Mouse (Mus musculus): ENCODE measurements around the gene Flii. TPM values are rescaled to one million over a fixed set of nuclear protein-coding genes. Genes with fewer than 3 reads are reported as not detected.

The Flii gene
- polyA plus RNA-seq, 1 experiment from 2014 or later: 75.4 TPM

DNA sequence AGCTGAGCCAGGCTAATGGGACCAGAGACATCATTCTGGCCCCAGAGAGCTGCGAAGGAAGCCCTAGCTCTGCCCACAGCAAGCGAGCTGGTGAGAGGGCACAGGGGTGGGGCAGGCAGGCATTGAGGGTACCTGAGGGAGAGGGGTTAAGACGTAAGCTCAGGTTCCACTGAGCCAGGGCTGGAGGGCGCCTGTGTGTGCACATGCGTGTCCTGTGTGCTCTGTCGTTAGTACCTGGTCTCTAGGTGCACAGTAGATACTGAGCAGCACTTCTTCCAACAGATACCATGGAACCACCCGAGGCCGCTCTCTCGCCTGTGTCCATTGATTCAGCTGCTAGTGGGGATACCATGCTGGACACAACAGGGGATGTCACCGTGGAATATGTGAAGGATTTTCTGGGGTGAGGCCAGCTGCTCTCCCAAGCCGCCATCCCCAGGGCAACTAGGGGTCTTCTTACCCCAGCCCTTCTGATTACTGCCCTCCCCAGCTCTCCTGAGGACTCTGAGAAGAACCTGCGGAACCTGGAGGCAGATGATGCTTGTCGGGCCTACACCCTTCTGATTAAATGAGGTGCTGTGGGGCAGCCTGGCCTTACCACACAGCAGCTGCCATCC, 14.3 kb downstream of the Flii start:
- Histone ChIP-seq H3K27ac (replicated peaks) (no peak overlapping the region), H3K9me3 (no peaks in the 10 kb centered on the region), H3K36me3 (peaks cover 100% of the 10 kb centered on the region), H3K9ac (no peak overlapping the region), H3K4me2 (no peak overlapping the region), H3K27me3 (replicated peaks) (no peaks in the 10 kb centered on the region), H3K4me1 (peaks cover 7% of the 10 kb centered on the region; the same call in 1 of the 2 replicates), H3K4me3 (no peak overlapping the region)
- 90% methylated on average over 13 of the region's 13 CpGs for WGBS
- no peak for ATAC-seq (ENCODE audit: extremely low read depth, insufficient number of reproducible peaks, low FRiP score, low TSS enrichment)

DNA sequence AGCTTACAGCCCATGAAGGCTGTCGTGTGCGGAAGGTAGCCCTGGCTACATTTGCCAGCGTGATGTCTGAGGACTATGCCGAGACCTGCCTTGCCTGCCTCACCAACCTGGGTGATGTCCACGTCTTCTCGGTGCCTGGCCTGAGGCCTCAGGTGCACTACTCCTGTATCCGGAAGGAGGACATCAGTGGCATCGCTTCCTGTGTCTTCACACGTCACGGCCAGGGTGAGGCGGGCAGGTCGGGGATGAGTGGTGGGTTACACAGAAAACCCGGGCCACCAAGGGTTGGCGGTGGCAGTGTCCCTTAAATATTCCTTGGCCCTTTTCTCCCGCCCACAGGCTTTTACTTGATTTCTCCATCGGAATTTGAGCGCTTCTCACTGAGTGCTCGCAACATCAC, 15.0 kb downstream of the Flii start:
- H3K9me3 ChIP-seq: no peaks in the 10 kb centered on the region
- 91% methylated on average over 18 of the region's 18 CpGs for WGBS
- no peak overlapping the region for H3K27ac ChIP-seq (replicated peaks)
- H3K36me3 ChIP-seq: peaks cover 100% of the 10 kb centered on the region
- no peak overlapping the region for H3K4me2 ChIP-seq
- no peak overlapping the region for H3K9ac ChIP-seq
- peaks cover 14% of the 10 kb centered on the region for H3K4me1 ChIP-seq
- ATAC-seq (ENCODE audit: extremely low read depth, insufficient number of reproducible peaks, low FRiP score, low TSS enrichment): no peak
- no peak overlapping the region for H3K4me3 ChIP-seq
- H3K27me3 ChIP-seq (replicated peaks): no peaks in the 10 kb centered on the region

DNA sequence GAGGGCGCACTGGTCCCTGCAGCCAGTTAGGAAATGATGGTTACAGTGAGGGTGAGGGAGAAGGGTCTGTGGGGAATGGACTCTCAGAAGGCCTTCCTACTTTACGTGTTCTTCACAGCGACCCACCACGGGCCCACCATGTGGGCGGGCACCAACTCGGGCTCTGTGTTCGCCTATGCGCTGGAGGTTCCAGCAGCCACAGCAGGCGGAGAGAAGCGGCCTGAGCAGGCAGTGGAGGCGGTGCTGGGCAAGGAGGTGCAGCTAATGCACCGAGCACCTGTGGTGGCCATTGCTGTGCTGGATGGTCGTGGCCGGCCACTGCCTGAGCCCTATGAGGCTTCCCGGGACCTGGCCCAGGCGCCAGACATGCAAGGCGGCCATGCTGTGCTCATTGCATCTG, 15.8 kb downstream of the Flii start:
- 95% methylated on average over 17 of the region's 17 CpGs for WGBS
- peaks cover 100% of the 10 kb centered on the region for H3K36me3 ChIP-seq
- no peak overlapping the region for H3K4me2 ChIP-seq
- H3K4me3 ChIP-seq: no peak overlapping the region
- no peak overlapping the region for H3K27ac ChIP-seq (replicated peaks)
- peaks cover 12% of the 10 kb centered on the region for H3K4me1 ChIP-seq
- H3K27me3 ChIP-seq (replicated peaks): no peaks in the 10 kb centered on the region
- ATAC-seq (ENCODE audit: extremely low read depth, insufficient number of reproducible peaks, low FRiP score, low TSS enrichment): no peak
- no peak overlapping the region for H3K9ac ChIP-seq
- H3K9me3 ChIP-seq: no peaks in the 10 kb centered on the region

DNA sequence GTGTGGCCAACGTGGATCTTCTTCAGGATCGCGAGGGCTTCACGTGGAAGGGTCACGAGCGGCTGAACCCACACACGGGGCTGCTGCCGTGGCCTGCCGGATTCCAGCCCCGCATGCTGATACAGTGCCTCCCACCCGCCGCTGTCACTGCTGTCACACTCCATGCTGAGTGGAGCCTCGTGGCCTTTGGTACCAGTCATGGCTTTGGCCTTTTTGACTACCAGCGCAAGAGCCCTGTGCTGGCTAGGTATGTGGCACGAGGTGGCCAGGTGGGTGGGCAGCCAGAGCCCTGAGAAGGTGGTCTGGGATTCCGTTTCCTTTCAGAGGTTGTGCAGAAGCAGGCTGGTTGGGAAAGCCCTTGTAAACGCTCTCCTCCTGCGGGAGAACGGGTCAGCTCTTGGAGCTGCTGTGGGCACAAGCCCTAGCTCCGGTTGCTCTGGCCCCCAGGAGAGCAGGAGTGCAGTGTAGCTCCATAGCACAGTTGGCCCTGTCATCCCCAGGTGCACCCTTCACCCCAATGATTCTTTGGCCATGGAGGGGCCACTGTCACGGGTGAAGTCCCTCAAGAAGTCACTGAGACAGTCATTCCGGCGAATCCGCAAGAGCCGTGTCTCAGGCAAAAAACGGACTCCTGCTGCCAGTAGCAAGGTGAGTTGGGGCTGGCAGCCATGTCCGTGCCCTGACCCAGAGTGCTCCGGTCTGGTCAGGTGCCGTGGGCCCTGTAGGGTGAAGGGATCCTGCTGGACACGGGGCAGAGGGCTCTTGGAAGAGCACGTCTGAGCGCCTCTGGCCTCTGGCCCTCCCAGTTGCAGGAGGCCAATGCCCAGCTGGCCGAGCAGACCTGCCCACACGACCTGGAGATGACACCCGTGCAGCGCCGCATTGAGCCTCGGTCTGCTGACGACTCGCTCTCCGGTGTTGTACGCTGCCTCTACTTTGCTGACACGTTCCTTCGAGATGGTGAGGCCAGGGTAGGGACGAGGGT, 17.3 kb downstream of the Flii start:
- no peak for ATAC-seq (ENCODE audit: extremely low read depth, insufficient number of reproducible peaks, low FRiP score, low TSS enrichment)
- peaks cover 100% of the 10 kb centered on the region for H3K36me3 ChIP-seq
- no peaks in the 10 kb centered on the region for H3K27me3 ChIP-seq (replicated peaks)
- no peak overlapping the region for H3K27ac ChIP-seq (replicated peaks)
- H3K4me2 ChIP-seq: no peak overlapping the region
- peaks cover 12% of the 10 kb centered on the region for H3K4me1 ChIP-seq
- 92% methylated on average over 45 of the region's 45 CpGs for WGBS
- H3K4me3 ChIP-seq: no peak overlapping the region
- no peaks in the 10 kb centered on the region for H3K9me3 ChIP-seq
- H3K9ac ChIP-seq: no peak overlapping the region

DNA sequence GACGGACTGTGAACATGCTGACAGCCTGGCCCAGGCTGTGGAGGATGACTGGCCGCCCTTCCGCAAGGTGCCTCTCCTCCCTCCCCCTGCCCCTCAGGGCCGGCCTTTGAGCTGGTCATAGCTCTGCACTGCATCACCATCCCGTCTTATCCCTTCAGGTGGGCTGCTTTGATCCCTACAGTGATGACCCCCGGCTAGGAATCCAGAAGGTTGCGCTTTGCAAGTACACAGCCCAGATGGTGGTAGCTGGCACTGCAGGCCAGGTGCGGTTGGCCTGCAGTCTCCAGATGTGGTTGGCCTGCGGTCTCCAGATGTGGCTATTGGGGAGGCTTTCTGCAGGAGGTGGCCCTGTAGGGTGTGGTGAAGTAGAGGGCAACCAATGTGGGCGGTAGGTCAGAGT, 18.4 kb downstream of the Flii start:
- H3K27me3 ChIP-seq (replicated peaks): no peaks in the 10 kb centered on the region
- ATAC-seq (ENCODE audit: extremely low read depth, insufficient number of reproducible peaks, low FRiP score, low TSS enrichment): no peak
- no peak overlapping the region for H3K9ac ChIP-seq
- peaks cover 12% of the 10 kb centered on the region for H3K4me1 ChIP-seq
- no peak overlapping the region for H3K4me3 ChIP-seq
- 88% methylated on average over 10 of the region's 10 CpGs for WGBS
- no peak overlapping the region for H3K27ac ChIP-seq (replicated peaks)
- no peaks in the 10 kb centered on the region for H3K9me3 ChIP-seq
- no peak overlapping the region for H3K4me2 ChIP-seq
- peaks cover 100% of the 10 kb centered on the region for H3K36me3 ChIP-seq

DNA sequence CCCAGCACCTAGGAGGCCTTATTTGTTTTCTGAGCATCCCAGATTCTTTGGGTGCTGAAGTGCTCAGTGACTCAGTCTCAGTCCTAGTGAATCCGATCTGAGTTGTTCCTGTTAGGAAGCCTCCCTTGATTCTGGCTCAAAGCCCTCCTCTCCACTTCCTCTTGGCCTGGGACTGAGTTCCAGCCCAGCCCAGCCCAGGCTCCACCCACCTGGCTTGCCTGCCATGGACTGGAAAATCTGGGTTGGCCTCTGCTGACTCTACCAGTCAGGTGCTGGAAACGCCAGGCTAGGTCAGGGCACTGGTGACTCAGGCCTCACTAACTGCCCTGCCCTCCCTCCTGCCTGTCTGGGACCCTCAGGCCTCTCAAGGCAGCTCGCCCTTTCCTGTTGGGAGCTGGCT, 19.4 kb downstream of the Flii start:
- Histone ChIP-seq H3K4me3 (no peak overlapping the region), H3K27me3 (replicated peaks) (no peaks in the 10 kb centered on the region), H3K9me3 (no peaks in the 10 kb centered on the region), H3K4me2 (no peak overlapping the region), H3K9ac (no peak overlapping the region), H3K27ac (replicated peaks) (peak overlapping the region; percentile 62), H3K4me1 (peaks cover 19% of the 10 kb centered on the region), H3K36me3 (peaks cover 95% of the 10 kb centered on the region)
- ATAC-seq (ENCODE audit: extremely low read depth, insufficient number of reproducible peaks, low FRiP score, low TSS enrichment): no peak
- 43% methylated on average over 3 of the region's 3 CpGs for WGBS

DNA sequence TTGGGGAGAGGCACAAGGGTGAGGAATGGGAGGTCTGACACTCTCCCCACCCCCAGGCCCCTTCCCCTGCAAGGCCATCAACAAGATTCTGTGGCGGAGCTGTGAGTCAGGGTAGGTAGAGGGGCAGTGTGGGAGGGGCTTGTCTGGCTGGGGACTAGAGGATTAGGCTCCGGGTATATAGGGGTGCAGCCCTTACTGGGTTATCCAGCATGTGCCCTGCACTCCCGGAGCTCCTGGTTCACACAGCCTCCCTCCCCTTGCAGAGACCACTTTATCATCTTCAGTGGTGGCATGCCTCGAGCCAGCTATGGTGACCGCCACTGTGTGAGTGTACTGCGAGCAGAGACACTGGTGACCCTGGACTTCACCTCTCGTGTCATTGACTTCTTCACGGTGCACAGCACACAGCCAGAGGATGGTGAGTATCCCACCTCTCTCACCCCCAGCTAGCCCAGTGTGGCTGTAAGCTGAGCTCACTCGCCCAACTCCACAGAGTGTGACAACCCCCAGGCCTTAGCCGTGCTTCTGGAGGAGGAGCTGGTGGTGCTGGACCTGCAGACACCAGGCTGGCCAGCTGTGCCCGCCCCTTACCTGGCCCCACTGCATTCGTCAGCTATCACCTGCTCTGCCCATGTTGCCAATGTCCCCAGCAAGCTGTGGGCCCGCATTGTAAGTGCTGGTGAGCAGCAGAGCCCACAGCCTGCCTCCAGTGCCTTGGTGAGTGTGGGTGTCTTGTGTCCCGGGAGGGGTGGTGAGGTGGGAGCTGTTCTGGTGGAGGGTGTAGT, 20.2 kb downstream of the Flii start:
- peaks cover 93% of the 10 kb centered on the region for H3K36me3 ChIP-seq
- 83% methylated on average over 14 of the region's 14 CpGs for WGBS
- H3K27me3 ChIP-seq (replicated peaks): no peaks in the 10 kb centered on the region
- no peak overlapping the region for H3K4me3 ChIP-seq
- no peak for ATAC-seq (ENCODE audit: extremely low read depth, insufficient number of reproducible peaks, low FRiP score, low TSS enrichment)
- H3K4me2 ChIP-seq: no peak overlapping the region
- peak overlapping the region; percentile 37; the same call in 1 of the 2 replicates for H3K9ac ChIP-seq
- H3K27ac ChIP-seq (replicated peaks): peak overlapping the region; percentile 42; the same call in 1 of the 2 replicates
- H3K9me3 ChIP-seq: no peaks in the 10 kb centered on the region
- peaks cover 26% of the 10 kb centered on the region for H3K4me1 ChIP-seq

DNA sequence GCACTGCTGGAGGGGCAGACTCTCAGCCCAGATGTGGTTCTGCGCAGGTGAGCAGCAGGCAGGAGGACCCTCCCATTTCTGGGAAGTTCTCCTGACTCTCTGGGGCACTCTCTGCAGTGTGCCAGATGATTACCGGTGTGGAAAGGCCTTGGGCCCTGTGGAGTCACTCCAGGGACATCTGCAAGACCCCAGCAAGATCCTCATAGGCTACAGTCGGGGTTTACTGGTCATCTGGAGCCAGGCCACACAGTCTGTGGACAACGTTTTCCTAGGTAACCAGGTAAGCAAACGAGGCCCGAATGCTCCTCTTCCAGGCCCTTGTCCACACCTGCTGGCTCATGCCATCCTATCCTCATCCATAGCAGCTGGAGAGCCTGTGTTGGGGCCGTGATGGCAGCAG, 21.0 kb downstream of the Flii start:
- peaks cover 33% of the 10 kb centered on the region for H3K4me1 ChIP-seq
- no peak overlapping the region for H3K9ac ChIP-seq
- H3K4me3 ChIP-seq: no peak overlapping the region
- peaks cover 85% of the 10 kb centered on the region for H3K36me3 ChIP-seq
- H3K9me3 ChIP-seq: no peaks in the 10 kb centered on the region
- ATAC-seq (ENCODE audit: extremely low read depth, insufficient number of reproducible peaks, low FRiP score, low TSS enrichment): no peak
- no peak overlapping the region for H3K27ac ChIP-seq (replicated peaks)
- no peak overlapping the region for H3K4me2 ChIP-seq
- H3K27me3 ChIP-seq (replicated peaks): no peaks in the 10 kb centered on the region
- WGBS: 91% methylated on average over 7 of the region's 7 CpGs

DNA sequence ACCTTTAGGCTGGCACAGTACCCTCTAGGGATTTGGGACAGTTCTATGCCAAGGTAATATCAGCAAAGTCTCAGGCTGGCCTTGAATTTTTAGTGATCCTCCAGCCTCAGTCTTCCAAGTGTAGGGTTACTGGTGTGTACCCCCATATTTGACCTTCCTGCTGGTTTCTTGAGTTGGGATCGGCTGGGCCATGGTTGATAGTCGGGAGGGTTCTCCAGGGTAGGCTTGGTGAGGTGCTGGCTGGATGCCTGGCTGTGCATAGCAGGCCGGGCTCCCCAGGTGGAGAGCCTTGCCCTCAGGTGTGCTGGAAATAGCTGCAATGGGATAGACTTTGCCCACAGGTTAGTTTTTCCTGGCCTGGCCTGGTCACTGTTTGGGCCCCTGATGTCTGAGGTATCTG, 21.8 kb downstream of the Flii start:
- H3K4me3 ChIP-seq: no peak overlapping the region
- no peak overlapping the region for H3K27ac ChIP-seq (replicated peaks)
- 88% methylated on average over 3 of the region's 3 CpGs for WGBS
- ATAC-seq (ENCODE audit: extremely low read depth, insufficient number of reproducible peaks, low FRiP score, low TSS enrichment): no peak
- no peak overlapping the region for H3K9ac ChIP-seq
- peaks cover 76% of the 10 kb centered on the region for H3K36me3 ChIP-seq
- H3K4me1 ChIP-seq: peaks cover 41% of the 10 kb centered on the region
- H3K4me2 ChIP-seq: no peak overlapping the region
- H3K9me3 ChIP-seq: no peaks in the 10 kb centered on the region
- no peaks in the 10 kb centered on the region for H3K27me3 ChIP-seq (replicated peaks)

DNA sequence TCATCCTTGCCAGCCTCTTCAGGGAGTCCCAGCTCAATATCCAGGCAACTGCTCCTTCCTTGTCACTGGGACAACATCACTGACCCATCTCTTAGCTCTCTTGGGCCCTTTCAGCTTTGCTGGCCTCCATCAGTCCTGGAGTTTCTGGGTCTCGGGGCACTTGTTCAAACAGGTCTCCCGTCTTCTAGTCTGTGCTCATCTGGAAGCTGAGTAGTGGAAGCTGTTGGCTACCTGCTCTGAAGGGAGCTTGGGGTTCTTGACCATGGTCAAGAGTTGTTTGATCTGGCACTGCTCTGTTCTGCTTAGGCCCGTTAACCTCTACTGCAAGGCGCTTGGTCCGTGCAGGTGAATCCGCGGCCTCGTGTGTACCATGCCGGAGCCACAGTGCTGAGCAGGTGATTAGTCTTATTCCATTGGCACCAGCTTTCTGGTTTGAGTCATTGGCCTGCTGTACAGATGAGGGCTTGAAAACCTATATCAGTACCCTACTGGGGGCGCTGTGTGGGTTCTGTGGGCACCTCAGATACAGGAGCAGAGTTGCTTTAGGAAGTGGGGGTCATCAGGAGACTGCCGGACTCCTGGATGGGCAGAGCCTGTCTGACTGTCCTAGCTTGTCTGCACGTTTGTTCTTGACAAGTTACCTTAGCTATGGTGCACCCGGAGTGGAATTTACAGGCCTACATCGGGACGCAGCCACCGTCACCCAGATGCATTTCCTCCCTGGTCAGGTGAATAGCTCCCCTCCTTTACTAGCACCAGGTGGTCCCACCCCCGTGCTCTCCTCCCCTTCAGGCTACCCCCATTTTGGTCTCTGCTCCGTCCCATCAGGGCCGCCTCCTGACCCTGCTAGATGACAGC, 22.8 kb downstream of the Flii start:
- H3K4me2 ChIP-seq: no peak overlapping the region
- no peak for ATAC-seq (ENCODE audit: extremely low read depth, insufficient number of reproducible peaks, low FRiP score, low TSS enrichment)
- peaks cover 43% of the 10 kb centered on the region for H3K4me1 ChIP-seq
- no peak overlapping the region for H3K9ac ChIP-seq
- H3K4me3 ChIP-seq: no peak overlapping the region
- 90% methylated on average over 19 of the region's 19 CpGs for WGBS
- H3K36me3 ChIP-seq: peaks cover 66% of the 10 kb centered on the region
- no peaks in the 10 kb centered on the region for H3K27me3 ChIP-seq (replicated peaks)
- H3K9me3 ChIP-seq: no peaks in the 10 kb centered on the region
- H3K27ac ChIP-seq (replicated peaks): no peak overlapping the region
